Mouse (Mus musculus) gastrocnemius, postnatal 36 days (tissue): Measurements from ENCODE around the gene Nanos2. TPM values are rescaled to one million over a fixed set of nuclear protein-coding genes. Genes with fewer than 3 reads are reported as not detected.

Experiments used
- DNase-seq, 2 experiments: peaks; one replicate each; pipeline ENCODE4 v3.0.0; 2022
- intact Hi-C: fragments of 180-260 bp; cut with DNase I; formaldehyde crosslinking; loops from one replicate; pipeline ENCODE4 v1.15.1; 2025
- total RNA-seq, 2 experiments: library from RNA; stranded (reverse); gene quantifications; 2 replicates each; pipeline ENCODE4 v1.2.3; 2021

The Nanos2 gene
- total RNA-seq, 2 experiments from 2014 or later, result not detected

GRCm38 (mm10) chr7:19012025-19012621 lies 24.9 kb downstream of the Nanos2 start:
- DNase-seq, result peak; percentile 14 to 37
- intact Hi-C loops, result no loop called here

DNA sequence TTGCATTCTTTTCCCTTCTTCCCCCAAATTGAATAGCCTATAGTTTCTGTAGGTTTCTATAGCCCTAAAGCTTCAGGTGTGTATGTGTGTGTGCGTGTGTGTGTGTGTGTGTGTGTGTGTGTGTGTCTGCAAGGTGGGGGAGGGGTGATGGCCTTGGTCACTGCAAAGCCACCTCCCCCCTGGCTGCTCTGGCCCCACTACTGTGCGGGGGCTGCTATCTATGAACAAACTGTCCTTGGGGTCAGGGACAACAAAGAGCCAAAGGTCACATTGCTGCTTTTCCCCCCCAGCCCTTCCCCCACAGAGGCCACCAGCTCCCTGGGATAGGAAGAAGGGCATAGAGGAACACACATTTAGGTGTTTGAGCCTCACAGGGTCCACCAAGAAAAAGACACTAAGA lies 25.7 kb downstream of the Nanos2 start:
- intact Hi-C loops, result no loop called here
- no peak for DNase-seq

GRCm38 (mm10) chr7:19014452-19014851 lies 27.3 kb downstream of the Nanos2 start:
- DNase-seq, result no peak
- intact Hi-C loops, result no loop called here

GRCm38 (mm10) chr7:19016042-19016441 lies 28.8 kb downstream of the Nanos2 start:
- intact Hi-C loops, result no loop called here
- DNase-seq, result no peak

DNA sequence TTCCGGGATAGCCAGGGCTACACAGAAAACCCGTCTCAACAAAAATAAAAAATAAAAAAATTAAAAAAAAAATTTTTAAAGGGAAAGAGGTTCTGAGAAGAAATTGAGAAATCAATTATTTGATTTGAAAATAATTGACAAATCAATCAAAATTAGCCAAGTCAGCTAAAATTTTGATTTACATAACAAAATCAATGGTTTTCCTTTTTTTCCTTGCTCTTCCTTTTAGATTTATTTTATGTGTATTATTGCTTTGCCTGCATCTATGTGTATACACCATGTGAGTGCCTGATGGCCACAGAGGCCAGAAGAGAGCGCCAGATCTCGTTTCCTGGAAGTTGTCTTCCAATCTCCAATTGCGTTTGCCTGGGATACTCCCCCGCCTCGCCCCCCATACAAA lies 30.7 kb downstream of the Nanos2 start:
- intact Hi-C loops, result no loop called here
- no peak for DNase-seq

DNA sequence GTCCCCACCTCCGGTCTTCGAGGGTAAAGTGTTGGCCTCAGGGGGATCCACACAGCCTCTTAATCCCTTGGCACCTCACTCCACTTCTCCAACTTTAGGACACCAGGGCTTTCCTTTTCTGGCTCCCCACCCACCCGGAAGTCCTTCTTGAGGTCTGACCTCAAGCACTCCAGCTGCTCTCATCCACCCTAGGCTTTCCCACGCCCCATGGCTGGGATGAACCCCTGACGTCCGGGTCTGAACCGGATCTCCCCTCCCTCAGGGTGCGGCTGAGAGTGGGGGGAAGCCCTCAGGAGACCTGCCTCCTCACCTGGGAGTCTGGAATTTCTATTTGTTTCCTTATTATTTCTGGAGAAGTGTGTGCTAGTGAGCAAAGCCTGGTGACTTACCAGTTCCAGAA lies 33.8 kb downstream of the Nanos2 start:
- DNase-seq, result no peak
- intact Hi-C loops, result no loop called here

- intact Hi-C loops, result loop anchor here (2.0 kb wide), 1 partner anchor 14 kb away; no protein-coding TSS in a partner anchor
- no peak for DNase-seq
Observed at GRCm38 (mm10) chr7:19022189-19022958, 35.2 kb downstream of the Nanos2 start.

DNA sequence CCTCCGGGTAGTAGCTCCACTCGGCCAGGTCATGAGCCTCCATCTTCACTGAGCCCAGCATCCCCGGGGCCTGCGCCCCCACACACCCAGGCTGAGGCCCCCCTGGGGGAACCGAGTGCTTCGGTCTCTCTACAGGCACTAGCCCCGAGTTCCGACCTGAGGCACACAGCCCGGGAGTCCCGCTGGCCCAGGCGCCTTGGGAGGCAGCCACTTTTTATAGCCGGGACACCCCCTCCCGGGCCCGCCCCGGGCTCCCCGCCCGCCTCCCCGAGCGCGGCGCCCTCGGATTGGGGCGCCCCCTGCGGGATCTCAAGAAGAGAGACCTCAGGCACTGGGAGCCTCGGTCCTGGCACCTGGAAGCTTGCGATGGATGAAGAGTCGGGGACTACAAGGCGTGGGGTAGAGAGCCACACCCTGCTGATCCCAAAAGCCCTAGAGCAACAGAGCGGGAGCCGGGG lies 36.2 kb downstream of the Nanos2 start, which contains the start of gene Foxa3:
Foxa3 (minus strand) TSS at position 182 of the 458 bp plus-strand sequence.
- peak; percentile 50 to 54 for DNase-seq
- intact Hi-C loops, result loop anchor here (2.0 kb wide), 1 partner anchor 15 kb away; no protein-coding TSS in a partner anchor

DNA sequence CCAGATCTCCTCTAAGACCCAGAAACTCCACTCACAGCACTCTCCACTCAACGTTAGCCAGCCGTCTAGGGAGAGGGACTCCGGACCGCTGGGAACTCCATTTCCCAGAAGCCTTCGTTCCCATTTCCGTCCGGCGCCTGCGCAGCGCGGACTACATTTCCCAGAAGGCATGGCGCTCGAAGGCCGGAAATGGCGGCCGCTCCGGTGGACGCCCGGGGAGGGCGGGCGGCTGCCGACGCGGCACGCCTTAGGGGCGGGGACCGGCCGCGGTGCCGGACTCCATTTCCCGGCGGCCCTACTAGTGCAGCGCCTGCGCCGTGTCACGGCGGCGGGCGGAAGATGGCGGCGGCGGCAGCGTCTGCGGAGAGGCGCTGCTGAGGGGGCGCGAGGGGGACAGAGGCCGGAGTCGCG lies 36.9 kb downstream of the Nanos2 start, which contains the start of gene Sympk:
Sympk (plus strand) TSS at position 282 of the 411 bp plus-strand sequence.
- intact Hi-C loops, result no loop called here
- peak; percentile 89 to 94 for DNase-seq

DNA sequence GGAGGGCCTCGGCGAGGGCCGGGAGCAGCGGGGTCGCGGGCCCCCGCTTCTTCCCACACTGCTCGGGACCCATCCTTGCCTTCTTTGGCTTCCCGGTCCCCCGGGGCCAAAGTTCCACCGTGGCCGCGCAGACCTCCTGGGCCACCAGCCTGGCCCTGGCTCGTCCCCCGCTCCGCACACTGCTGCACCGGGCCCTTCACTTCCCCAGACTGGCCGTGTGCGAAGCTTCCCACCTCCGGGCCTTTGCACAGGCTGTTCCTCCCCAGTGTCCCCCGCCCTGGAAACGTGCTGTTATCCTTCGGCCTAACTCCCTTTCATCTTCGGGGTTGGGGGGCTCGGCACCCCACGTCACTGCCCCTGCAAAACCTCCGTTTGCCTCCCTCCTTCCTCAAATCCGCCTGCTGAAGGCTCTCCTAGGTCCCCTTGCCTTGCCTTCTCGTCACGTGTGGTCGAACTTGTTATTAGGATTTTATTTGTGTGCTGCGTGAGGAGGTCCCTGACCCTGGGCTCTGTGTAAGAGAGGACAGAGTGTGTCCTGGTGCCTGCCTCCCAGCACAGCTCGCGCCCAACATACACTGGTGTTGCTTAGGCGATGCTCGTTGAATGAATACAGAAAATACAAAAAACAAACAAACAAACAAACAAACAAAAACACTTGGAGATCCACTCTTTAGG lies 37.5 kb downstream of the Nanos2 start:
- DNase-seq, result no peak
- intact Hi-C loops, result no loop called here

- intact Hi-C loops, result no loop called here
Observed at GRCm38 (mm10) chr7:19028067-19028466, 40.9 kb downstream of the Nanos2 start.

DNA sequence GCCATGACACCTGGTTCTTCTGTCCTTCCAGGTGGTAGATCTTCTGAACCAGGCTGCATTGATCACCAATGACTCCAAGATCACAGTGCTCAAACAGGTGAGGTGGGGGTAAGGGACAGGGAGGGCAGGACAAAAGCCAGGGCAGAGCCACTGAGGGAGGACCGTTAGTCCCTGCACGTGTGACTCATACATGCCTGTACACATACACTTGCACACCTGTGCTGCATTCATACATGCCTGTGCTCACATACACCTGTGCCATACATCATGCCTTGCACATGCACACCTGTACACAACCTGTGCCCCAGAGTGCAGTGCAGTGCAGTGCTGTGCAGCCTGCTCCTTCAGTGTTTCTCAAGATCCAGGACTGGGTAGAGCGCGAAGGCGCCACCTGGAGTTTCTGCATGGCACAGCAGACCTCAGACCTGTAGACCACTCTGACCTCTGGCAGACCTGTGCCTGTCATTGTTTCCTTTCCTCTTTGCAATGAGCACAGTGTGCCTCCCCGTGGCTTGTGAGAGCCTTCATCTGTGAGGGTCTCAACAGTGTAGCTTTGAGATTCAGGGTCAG lies 42.0 kb downstream of the Nanos2 start:
- DNase-seq, result no peak
- intact Hi-C loops, result no loop called here

More at GRCm38 (mm10) chr7:19028067-19028466, 40.9 kb downstream of the Nanos2 start:
- no peak for DNase-seq

GRCm38 (mm10) chr7:19031641-19032040 lies 44.4 kb downstream of the Nanos2 start:
- DNase-seq, result no peak
- intact Hi-C loops, result no loop called here

Other genes with a start within 250 kb of the Nanos2 start
- not detected for gene Psg19, start 188.9 kb upstream of the Nanos2 start, total RNA-seq
- not detected for gene Psg17, start 165.8 kb upstream of the Nanos2 start, total RNA-seq
- gene Mill2, start 147.4 kb upstream of the Nanos2 start, total RNA-seq, result 1 to 10 TPM; 1.8 to 2.1 TPM
- gene Pglyrp1, start 116.1 kb upstream of the Nanos2 start, total RNA-seq, result 1 to 10 TPM in 1 of 2 experiments, under 1 TPM in 1; 0.99 to 1.3 TPM
- gene Ccdc61, start 77.0 kb upstream of the Nanos2 start, total RNA-seq, result 1 to 10 TPM; 5.2 to 6.1 TPM
- gene Nova2, start 61.5 kb upstream of the Nanos2 start, total RNA-seq, result 1 to 10 TPM; 1.7 to 1.8 TPM
- 1 to 10 TPM; 4.7 to 6.4 TPM for gene Mypop, start 3.8 kb downstream of the Nanos2 start, total RNA-seq
- 10 to 100 TPM; 13.8 to 15.1 TPM for gene Irf2bp1, start 16.6 kb downstream of the Nanos2 start, total RNA-seq
- gene Foxa3, start 36.1 kb downstream of the Nanos2 start, total RNA-seq, result not detected
- gene Sympk, start 37.0 kb downstream of the Nanos2 start, total RNA-seq, result 10 to 100 TPM; 61.8 to 65.7 TPM
- not detected for gene Rsph6a, start 67.3 kb downstream of the Nanos2 start, total RNA-seq
- gene Dmwd, start 88.8 kb downstream of the Nanos2 start, total RNA-seq, result 10 to 100 TPM; 21.6 to 26.1 TPM
- gene Dmpk, start 96.4 kb downstream of the Nanos2 start, total RNA-seq, result 100 to 1,000 TPM; 272 to 309 TPM
- 1 to 10 TPM; 1.2 to 1.5 TPM for gene Six5, start 107.2 kb downstream of the Nanos2 start, total RNA-seq
- gene Gm4969, start 131.0 kb downstream of the Nanos2 start, total RNA-seq, result not detected
- gene Fbxo46, start 132.5 kb downstream of the Nanos2 start, total RNA-seq, result 1 to 10 TPM; 2.0 to 2.8 TPM
- gene Qpctl, start 161.9 kb downstream of the Nanos2 start, total RNA-seq, result 1 to 10 TPM; 1.5 to 2.0 TPM
- 10 to 100 TPM; 47.3 to 49.9 TPM for gene Snrpd2, start 162.3 kb downstream of the Nanos2 start, total RNA-seq
- not detected for gene Gipr, start 178.7 kb downstream of the Nanos2 start, total RNA-seq
- gene Eml2, start 189.0 kb downstream of the Nanos2 start, total RNA-seq, result 1 to 10 TPM; 9.6 to 10.0 TPM
- 1 to 10 TPM; 2.2 to 2.6 TPM for gene Gpr4, start 225.1 kb downstream of the Nanos2 start, total RNA-seq
- 10 to 100 TPM; 36.9 to 39.9 TPM for gene Opa3, start 240.9 kb downstream of the Nanos2 start, total RNA-seq